Mouse (Mus musculus) megakaryocyte progenitor cell, adult 5-6 weeks (primary cell): ENCODE measurements at regions not wholly inside any gene's neighbourhood (a gene's known extent, or its start where the extent isn't known, plus 50 kb on each side); places are given as distances from the start of the nearest gene placed in this dataset.
"Not testable (repeated sequence)": the region's sequence is repeated elsewhere in the genome, so short reads cannot be mapped to it uniquely, and the experiment has no call there.

Experiments used
- ATAC-seq: replicated peaks from 2 replicates; pipeline ENCODE4 v1.8.0; 2016; ENCODE audit warnings: mild to moderate bottlenecking, moderate TSS enrichment, inconsistent platforms; ENCODE audit not compliant: poor library complexity

- ATAC-seq, result not testable (repeated sequence)
These were observed 57.9 kb upstream of the Zfp709 start for GRCm38 (mm10) chr8:71823655-71824622.

GRCm38 (mm10) chr8:71822749-71823148 lies 59.1 kb upstream of the Zfp709 start:
- ATAC-seq, result not testable (repeated sequence)

- not testable (repeated sequence) for ATAC-seq
These were observed 61.9 kb upstream of the Zfp709 start for GRCm38 (mm10) chr8:71819936-71820335.

- not testable (repeated sequence) for ATAC-seq
These were observed 62.4 kb upstream of the Zfp709 start for GRCm38 (mm10) chr8:71819381-71819780.

- ATAC-seq, result not testable (repeated sequence)
These were observed 65.4 kb upstream of the Zfp709 start for GRCm38 (mm10) chr8:71816272-71817034.

GRCm38 (mm10) chr8:71815813-71816212 lies 66.0 kb upstream of the Zfp709 start:
- not testable (repeated sequence) for ATAC-seq

- ATAC-seq, result not testable (repeated sequence)
These were observed 66.9 kb upstream of the Zfp709 start for GRCm38 (mm10) chr8:71814740-71815514.

GRCm38 (mm10) chr8:71813889-71814288 lies 67.9 kb upstream of the Zfp709 start:
- not testable (repeated sequence) for ATAC-seq

- ATAC-seq, result not testable (repeated sequence)
These were observed 68.6 kb upstream of the Zfp709 start for GRCm38 (mm10) chr8:71813239-71813638.

- ATAC-seq, result not testable (repeated sequence)
These were observed 74.0 kb upstream of the Zfp709 start for GRCm38 (mm10) chr8:71807788-71808187.

- not testable (repeated sequence) for ATAC-seq
These were observed 77.2 kb upstream of the Zfp709 start for GRCm38 (mm10) chr8:71804586-71804985.

- ATAC-seq, result not testable (repeated sequence)
These were observed 76.7 kb upstream of the Fcho1 start for GRCm38 (mm10) chr8:71802226-71802625.

- peak; percentile 92 for ATAC-seq
These were observed 63.5 kb upstream of the Fcho1 start for GRCm38 (mm10) chr8:71789031-71789460.

GRCm38 (mm10) chr8:71780624-71781023 lies 55.1 kb upstream of the Fcho1 start:
- ATAC-seq, result not testable (repeated sequence)

- peak; percentile 50 for ATAC-seq
These were observed 54.3 kb upstream of the Fcho1 start for GRCm38 (mm10) chr8:71779824-71780223.

GRCm38 (mm10) chr8:71779380-71779779 lies 53.9 kb upstream of the Fcho1 start:
- ATAC-seq, result peak; percentile 9; the same call in 1 of the 2 replicates

- ATAC-seq, result peak; percentile 48
These were observed 53.4 kb upstream of the Fcho1 start for GRCm38 (mm10) chr8:71778916-71779315.
